Mouse (Mus musculus) left cerebral cortex, adult 18-20 months (tissue): ENCODE data around the gene Zfp740. TPM values are rescaled to one million over a fixed set of nuclear protein-coding genes. Genes with fewer than 3 reads are reported as not detected.
"Not testable (repeated sequence)": the region's sequence is repeated elsewhere in the genome, so short reads cannot be mapped to it uniquely, and the experiment has no call there.

Experiments used
- DNase-seq, 2 experiments: peaks; one replicate each; pipeline ENCODE4 v3.0.0; 2021 to 2022; ENCODE audit warnings: low spot score in 2 of 2, mixed read lengths in 1 of 2
- total RNA-seq, 2 experiments: library from RNA; stranded (reverse); gene quantifications; 2 replicates each; pipeline ENCODE4 v1.2.3; 2021

The Zfp740 gene
- total RNA-seq, 2 experiments from 2014 or later: 71.0 to 71.7 TPM

GRCm38 (mm10) chr15:102224992-102225617 lies 22.1 kb downstream of the Zfp740 start:
- no peak for DNase-seq

DNA sequence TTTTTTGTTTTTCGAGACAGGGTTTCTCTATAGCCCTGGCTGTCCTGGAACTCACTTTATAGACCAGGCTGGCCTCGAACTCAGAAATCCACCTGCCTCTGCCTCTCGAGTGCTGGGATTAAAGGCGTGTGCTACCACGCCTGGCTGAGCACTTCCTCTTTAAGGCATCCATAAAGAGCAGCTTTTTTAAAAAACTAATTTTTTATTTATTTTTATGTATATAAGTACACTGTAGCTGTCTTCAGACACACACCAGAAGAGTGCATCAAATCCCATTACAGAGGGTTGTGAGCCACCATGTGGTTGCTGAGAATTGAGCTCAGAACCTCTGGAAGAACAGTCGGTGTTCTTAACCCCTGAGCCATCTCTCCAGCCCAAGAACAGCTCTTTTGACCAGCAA lies 22.6 kb downstream of the Zfp740 start:
- DNase-seq: not testable (repeated sequence)

GRCm38 (mm10) chr15:102230408-102231321 lies 27.6 kb downstream of the Zfp740 start:
- DNase-seq: no peak

GRCm38 (mm10) chr15:102231748-102232147 lies 28.7 kb downstream of the Zfp740 start, which contains the start of gene Itgb7:
Gene Itgb7, minus strand, starts transcription at chr15:102231944.
- DNase-seq: no peak

DNA sequence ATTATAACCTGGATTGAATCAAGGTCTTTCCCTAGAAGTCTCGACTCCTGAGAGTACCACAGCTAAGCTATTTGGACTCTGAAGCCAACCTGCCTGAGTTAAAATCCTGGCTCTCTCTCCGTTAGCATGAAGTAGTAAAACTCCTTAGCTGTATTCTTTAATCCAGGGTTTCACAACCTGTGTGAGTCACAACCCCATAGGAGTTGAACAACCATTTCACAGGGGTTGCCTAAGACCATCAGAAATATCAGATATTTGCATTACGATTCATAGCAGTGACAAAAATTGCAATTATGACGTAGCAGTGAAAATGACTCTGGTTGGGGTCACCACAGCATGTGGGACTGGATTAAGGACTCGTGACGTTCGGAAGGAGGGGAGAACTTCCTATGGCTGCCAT lies 29.7 kb downstream of the Zfp740 start:
- DNase-seq: no peak

- no peak for DNase-seq
These were observed 30.8 kb downstream of the Zfp740 start for GRCm38 (mm10) chr15:102233896-102234295.

GRCm38 (mm10) chr15:102235371-102236027 lies 32.5 kb downstream of the Zfp740 start:
- DNase-seq: no peak

DNA sequence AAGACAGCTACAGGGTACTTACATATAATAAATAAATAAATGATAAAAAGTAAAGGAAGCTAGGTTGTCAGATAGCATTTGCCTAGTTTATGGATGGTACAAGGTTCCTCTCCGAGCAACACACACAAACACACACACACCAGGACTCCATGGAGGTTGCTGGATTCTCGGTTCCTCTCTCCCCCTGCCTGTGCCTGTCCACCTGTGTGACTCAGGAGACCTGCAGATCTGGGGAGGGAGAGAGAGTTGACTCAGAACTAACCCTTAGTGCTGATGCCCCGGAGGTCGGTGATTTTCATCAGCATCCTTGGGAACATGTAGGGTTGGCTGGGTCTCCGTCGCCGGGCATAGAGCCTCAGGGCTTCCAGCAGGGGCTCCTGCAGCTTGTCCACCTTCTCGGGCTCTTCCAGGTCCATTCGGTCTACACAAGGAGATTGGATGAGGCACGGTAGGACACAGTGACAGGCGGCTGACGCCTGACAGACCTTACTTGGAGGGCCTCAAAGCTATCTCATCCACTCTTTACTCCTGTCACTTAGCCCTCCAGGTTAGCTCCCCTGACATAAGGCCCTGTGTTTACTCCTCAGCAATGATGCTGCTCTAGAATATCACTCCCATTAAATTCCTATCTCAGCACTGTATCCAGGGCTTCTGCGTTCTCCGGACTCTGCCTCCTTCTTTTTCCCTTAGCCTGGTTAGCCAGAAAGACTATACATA lies 35.7 kb downstream of the Zfp740 start:
- no peak for DNase-seq

- peak; percentile 72 to 79 for DNase-seq
These were observed 36.2 kb downstream of the Zfp740 start for GRCm38 (mm10) chr15:102239260-102239590.

DNA sequence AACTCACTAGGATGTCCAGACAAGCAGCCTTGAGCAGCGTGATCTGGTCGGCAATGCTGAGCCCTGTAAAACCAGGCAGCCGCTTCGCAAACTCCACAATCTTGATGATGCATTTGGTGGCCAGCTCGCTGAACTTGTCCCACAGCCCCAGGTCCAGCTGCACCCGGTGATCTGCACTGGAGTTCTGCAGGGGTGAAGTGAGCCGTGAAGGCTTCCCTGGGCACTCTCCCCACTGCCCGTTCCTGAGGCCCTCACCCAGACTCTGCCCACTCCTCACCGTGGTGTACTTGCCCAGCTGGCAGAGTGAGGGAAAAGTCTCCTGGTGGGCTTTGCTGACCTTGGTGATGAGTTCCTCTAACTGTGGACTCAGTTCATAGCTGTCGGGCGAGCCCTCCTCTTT lies 36.8 kb downstream of the Zfp740 start:
- DNase-seq: no peak

DNA sequence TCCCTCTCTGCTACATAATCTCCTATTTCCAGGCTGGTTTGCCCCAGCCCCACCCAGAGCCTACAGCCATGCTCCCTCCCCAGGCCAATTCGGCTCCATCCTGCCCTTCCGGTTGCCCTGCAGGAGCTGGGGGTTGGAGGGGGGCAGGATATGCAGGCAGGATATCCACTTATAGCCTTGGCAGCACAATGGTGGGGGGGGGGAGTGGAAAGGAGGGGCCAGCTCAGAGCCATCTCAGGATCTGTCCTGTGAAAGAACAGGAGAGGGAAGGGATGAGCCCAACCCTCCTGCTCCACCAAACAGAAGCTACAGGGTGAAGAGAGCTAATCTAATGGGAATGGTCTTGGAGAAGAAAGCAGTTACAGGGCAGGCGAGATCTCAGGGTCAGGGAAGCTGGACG lies 37.6 kb downstream of the Zfp740 start:
- no peak for DNase-seq

GRCm38 (mm10) chr15:102242404-102243228 lies 39.6 kb downstream of the Zfp740 start:
- DNase-seq: no peak

- DNase-seq: no peak
These were observed 40.5 kb downstream of the Zfp740 start for GRCm38 (mm10) chr15:102243229-102244190.

GRCm38 (mm10) chr15:102244306-102245191 lies 41.5 kb downstream of the Zfp740 start:
- no peak for DNase-seq

DNA sequence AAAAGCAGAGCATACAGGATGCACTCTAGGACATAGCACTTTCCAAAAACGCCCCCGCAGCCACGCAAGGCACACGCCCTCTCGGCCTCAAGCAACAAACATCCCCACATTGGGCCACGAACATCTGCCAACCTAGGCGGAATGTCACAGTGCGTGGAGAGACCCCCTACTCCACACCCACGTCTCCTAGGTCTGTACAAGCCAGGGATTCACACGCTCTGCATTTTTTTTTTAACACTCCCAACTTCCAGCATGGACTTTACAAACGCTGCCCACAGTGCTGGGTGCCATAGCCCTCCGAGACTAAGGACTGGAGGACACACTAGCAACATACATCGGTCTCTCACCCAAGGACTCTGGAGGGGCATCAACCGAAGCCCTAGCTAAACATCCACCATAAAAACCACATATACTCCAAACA lies 42.4 kb downstream of the Zfp740 start:
- no peak for DNase-seq

DNA sequence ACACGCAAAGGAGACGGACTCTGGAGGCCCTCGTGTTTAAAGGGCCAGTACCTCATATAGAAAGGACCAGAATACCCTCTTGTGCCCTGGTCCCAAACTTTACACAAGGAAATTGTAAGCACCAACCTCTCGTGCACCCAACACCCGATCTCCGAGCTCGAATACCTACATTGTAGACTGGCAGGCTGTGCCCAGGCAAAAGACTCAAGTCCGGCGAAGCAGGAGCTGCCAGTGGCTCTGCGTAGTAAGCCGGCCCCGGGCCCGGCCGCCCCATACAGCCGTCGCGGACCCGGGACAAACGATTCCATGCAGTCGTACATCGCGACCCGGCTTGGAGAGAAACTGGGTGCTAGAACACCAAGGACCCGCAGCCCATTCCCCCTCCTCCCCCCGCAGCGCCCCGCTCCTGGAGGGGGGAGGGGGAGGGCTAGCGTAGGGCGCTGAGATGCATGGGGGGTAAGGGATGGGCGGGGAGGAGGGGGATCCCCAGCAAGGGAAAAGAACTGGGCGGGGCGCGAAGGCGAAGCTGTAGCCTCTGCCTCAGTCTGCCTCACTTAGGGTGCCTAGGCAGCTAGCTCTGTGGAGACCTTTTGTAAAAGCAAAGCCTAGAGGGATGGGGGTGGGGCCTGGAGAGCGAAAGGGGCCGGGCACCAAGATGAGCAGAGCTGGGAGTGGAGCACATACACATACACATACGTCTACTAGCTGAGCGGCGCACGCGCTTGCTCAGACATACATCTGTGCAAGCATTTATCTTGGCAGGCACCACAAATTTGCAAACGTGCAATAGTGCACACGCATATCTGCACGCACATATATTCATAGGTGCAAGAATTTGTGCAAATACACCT lies 43.1 kb downstream of the Zfp740 start:
- DNase-seq: peak; percentile 55 to 73

DNA sequence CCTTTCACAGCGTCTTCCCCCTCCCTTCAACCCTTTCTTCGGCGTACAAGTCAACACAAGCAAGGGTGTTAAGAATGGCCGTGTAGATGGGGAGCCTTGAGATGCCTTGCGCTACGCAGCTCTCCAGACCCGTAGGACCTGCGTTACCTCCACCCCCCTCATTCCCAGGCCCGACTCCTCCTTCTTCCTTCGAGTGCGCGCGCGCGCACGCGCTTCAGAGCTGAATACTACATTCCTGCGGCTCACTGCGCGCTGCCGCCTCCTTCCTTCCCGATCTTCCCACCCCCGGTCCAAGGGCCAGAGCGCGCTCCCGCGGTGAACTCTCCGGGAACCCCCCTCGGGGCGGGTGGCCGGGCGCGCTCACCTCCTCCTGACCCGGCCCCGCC lies 43.8 kb downstream of the Zfp740 start:
- DNase-seq: peak; percentile 82 to 93
